Mouse (Mus musculus) bone marrow, adult 2 months (tissue): Measurements from ENCODE around the gene Wdr90.

Experiments
- CTCF ChIP-seq: fragments of 200-500 bp; IDR thresholded peaks from 2 replicates; pipeline ENCODE4 v1.5.1; 2011; ENCODE audit warnings: low read length, control low read depth; ENCODE audit not compliant: control insufficient read depth, insufficient read depth
- POLR2A ChIP-seq: fragments of 200-500 bp; IDR thresholded peaks from 2 replicates; pipeline ENCODE4 v1.6.1; 2011; ENCODE audit warnings: low read depth, mild to moderate bottlenecking, control low read depth, low read length, borderline replicate concordance; ENCODE audit not compliant: control insufficient read depth

GRCm38 (mm10) chr17:25837533-25837932, 23.8 kb downstream of the Wdr90 start:
- TF ChIP-seq CTCF (no peak), POLR2A (no peak)
